Mouse (Mus musculus): ENCODE measurements around the gene Lrmda. TPM values are rescaled to one million over a fixed set of nuclear protein-coding genes. Genes with fewer than 3 reads are reported as not detected.

Lrmda gene
- total RNA-seq, 2 experiments from 2014 or later, result 0.66 to 0.97 TPM

GRCm38 (mm10) chr14:22908006-22908405 is 888.5 kb downstream of the Lrmda start:
- DNase-seq (ENCODE audit: low spot score in 2 of 2), result no peak
- intact Hi-C loops (cut with DNase I), result no loop called here

GRCm38 (mm10) chr14:22915463-22915862 is 896.0 kb downstream of the Lrmda start:
- DNase-seq (ENCODE audit: low spot score in 2 of 2), result no peak
- intact Hi-C loops (cut with DNase I), result no loop called here

- no peak for DNase-seq (ENCODE audit: low spot score in 2 of 2)
- intact Hi-C loops (cut with DNase I), result no loop called here
Observed at GRCm38 (mm10) chr14:22918499-22918898, 899.0 kb downstream of the Lrmda start.

- DNase-seq (ENCODE audit: low spot score in 2 of 2), result no peak
- intact Hi-C loops (cut with DNase I), result no loop called here
Observed at GRCm38 (mm10) chr14:22918931-22919330, 899.4 kb downstream of the Lrmda start.

GRCm38 (mm10) chr14:22921152-22921551 is 901.6 kb downstream of the Lrmda start:
- DNase-seq (ENCODE audit: low spot score in 2 of 2), result no peak
- intact Hi-C loops (cut with DNase I), result no loop called here

GRCm38 (mm10) chr14:22921796-22922195 is 902.3 kb downstream of the Lrmda start:
- intact Hi-C loops (cut with DNase I), result no loop called here
- DNase-seq (ENCODE audit: low spot score in 2 of 2), result no peak

GRCm38 (mm10) chr14:22922571-22922970 is 903.1 kb downstream of the Lrmda start:
- no peak for DNase-seq (ENCODE audit: low spot score in 2 of 2)
- intact Hi-C loops (cut with DNase I), result no loop called here

- no peak for DNase-seq (ENCODE audit: low spot score in 2 of 2)
- intact Hi-C loops (cut with DNase I), result no loop called here
Observed at GRCm38 (mm10) chr14:22923251-22923650, 903.7 kb downstream of the Lrmda start.

- intact Hi-C loops (cut with DNase I), result no loop called here
- DNase-seq (ENCODE audit: low spot score in 2 of 2), result no peak
Observed at GRCm38 (mm10) chr14:22928263-22928662, 908.8 kb downstream of the Lrmda start.

GRCm38 (mm10) chr14:22928683-22929082 is 909.2 kb downstream of the Lrmda start:
- intact Hi-C loops (cut with DNase I), result no loop called here
- no peak for DNase-seq (ENCODE audit: low spot score in 2 of 2)

GRCm38 (mm10) chr14:22929585-22929984 is 910.1 kb downstream of the Lrmda start:
- DNase-seq (ENCODE audit: low spot score in 2 of 2), result no peak
- intact Hi-C loops (cut with DNase I), result no loop called here

GRCm38 (mm10) chr14:22930488-22931046 is 911.1 kb downstream of the Lrmda start:
- no peak for DNase-seq (ENCODE audit: low spot score in 2 of 2)
- intact Hi-C loops (cut with DNase I), result no loop called here

GRCm38 (mm10) chr14:22931114-22931822 is 911.8 kb downstream of the Lrmda start:
- DNase-seq (ENCODE audit: low spot score in 2 of 2), result peak in 1 of 2 experiments; percentile 18
- intact Hi-C loops (cut with DNase I), result no loop called here

GRCm38 (mm10) chr14:22936701-22937100 is 917.2 kb downstream of the Lrmda start:
- no peak for DNase-seq (ENCODE audit: low spot score in 2 of 2)
- intact Hi-C loops (cut with DNase I), result no loop called here

GRCm38 (mm10) chr14:22940576-22940975 is 921.1 kb downstream of the Lrmda start:
- no peak for DNase-seq (ENCODE audit: low spot score in 2 of 2)
- intact Hi-C loops (cut with DNase I), result no loop called here

- DNase-seq (ENCODE audit: low spot score in 2 of 2), result no peak
- intact Hi-C loops (cut with DNase I), result no loop called here
Observed at GRCm38 (mm10) chr14:22942569-22942968, 923.1 kb downstream of the Lrmda start.

GRCm38 (mm10) chr14:22949466-22949865 is 930.0 kb downstream of the Lrmda start:
- DNase-seq (ENCODE audit: low spot score in 2 of 2), result no peak
- intact Hi-C loops (cut with DNase I), result no loop called here

- intact Hi-C loops (cut with DNase I), result no loop called here
- no peak for DNase-seq (ENCODE audit: low spot score in 2 of 2)
Observed at GRCm38 (mm10) chr14:22952981-22953380, 933.5 kb downstream of the Lrmda start.

GRCm38 (mm10) chr14:22960166-22960565 is 940.7 kb downstream of the Lrmda start:
- no peak for DNase-seq (ENCODE audit: low spot score in 2 of 2)
- intact Hi-C loops (cut with DNase I), result no loop called here

GRCm38 (mm10) chr14:22964796-22965660 is 945.5 kb downstream of the Lrmda start:
- DNase-seq (ENCODE audit: low spot score in 2 of 2), result no peak
- intact Hi-C loops (cut with DNase I), result no loop called here
